Mouse (Mus musculus) liver, embryonic 15.5 days (tissue): ENCODE results near the gene Fgf2. TPM values are rescaled to one million over a fixed set of nuclear protein-coding genes. Genes with fewer than 3 reads are reported as not detected.

Source experiments
- ATAC-seq: fragments of 200-750 bp; cut with Nextera tagmentation; 2 replicates; pipeline ENCODE4 v1.8.0; 2017; ENCODE audit warnings: moderate number of reproducible peaks, mild to moderate bottlenecking, moderate library complexity; ENCODE audit not compliant: insufficient read depth
- H3K27ac ChIP-seq: fragments of 300-500 bp; sonication (generic); replicated peaks from 2 replicates; pipeline ENCODE4 v1.5.1; 2015; ENCODE audit warnings: mild to moderate bottlenecking, inconsistent platforms
- H3K27me3 ChIP-seq: fragments of 300-500 bp; sonication (generic); 2 replicates; pipeline ENCODE4 v1.6.1; 2015; ENCODE audit warnings: mild to moderate bottlenecking, inconsistent platforms
- H3K36me3 ChIP-seq: fragments of 300-500 bp; sonication (generic); replicated peaks from 2 replicates; pipeline ENCODE4 v1.6.1; 2015; ENCODE audit warnings: moderate library complexity, mild to moderate bottlenecking, inconsistent platforms
- H3K4me1 ChIP-seq: fragments of 300-500 bp; sonication (generic); replicated peaks from 2 replicates; pipeline ENCODE4 v1.6.1; 2015; ENCODE audit warnings: inconsistent platforms
- H3K4me2 ChIP-seq: fragments of 300-500 bp; sonication (generic); 2 replicates; pipeline ENCODE4 v1.6.1; 2015; ENCODE audit warnings: moderate library complexity, mild to moderate bottlenecking, inconsistent platforms
- H3K4me3 ChIP-seq: fragments of 300-500 bp; sonication (generic); replicated peaks from 2 replicates; pipeline ENCODE4 v1.5.1; 2015; ENCODE audit warnings: mild to moderate bottlenecking, inconsistent platforms
- H3K9ac ChIP-seq: fragments of 300-500 bp; sonication (generic); 2 replicates; pipeline ENCODE4 v1.6.1; 2015; ENCODE audit warnings: moderate library complexity, mild to moderate bottlenecking, inconsistent platforms
- H3K9me3 ChIP-seq: fragments of 300-500 bp; sonication (generic); replicated peaks from 2 replicates; pipeline ENCODE4 v1.6.1; 2016; ENCODE audit warnings: inconsistent platforms
- WGBS: fragments of 180-500 bp; shearing (Covaris S2); methylation state at CpG from one replicate; pipeline ENCODE4 v1.1.7; 2015; ENCODE audit warnings: mixed read lengths; ENCODE audit not compliant: insufficient replicate concordance; 5-methylcytosine and 5-hydroxymethylcytosine counted together
- polyA plus RNA-seq: library from polyadenylated mRNA; unstranded; fragments of >200 nt; fragmentation: Nextera tagmentation; extraction: Ambion mirVana; gene quantifications from 2 replicates; pipeline ENCODE4 v1.2.1, GENCODE M21; 2015

The Fgf2 gene
- polyA plus RNA-seq, 1 experiment from 2014 or later: 0.14 TPM

- Histone ChIP-seq H3K27ac (no peak overlapping the region), H3K4me3 (no peak overlapping the region), H3K9ac (no peak overlapping the region), H3K4me1 (no peaks in the 10 kb centered on the region), H3K4me2 (no peak overlapping the region), H3K9me3 (no peaks in the 10 kb centered on the region), H3K36me3 (no peaks in the 10 kb centered on the region), H3K27me3 (peaks cover 9% of the 10 kb centered on the region; the same call in 1 of the 2 replicates)
- WGBS: 48% methylated on average over 9 of the region's 9 CpGs
- no peak for ATAC-seq
Observed at GRCm38 (mm10) chr3:37360729-37361128, 12.6 kb downstream of the Fgf2 start.

GRCm38 (mm10) chr3:37365144-37365543 lies 17.0 kb downstream of the Fgf2 start:
- no peaks in the 10 kb centered on the region for H3K36me3 ChIP-seq
- H3K4me3 ChIP-seq: no peak overlapping the region
- H3K27me3 ChIP-seq: no peaks in the 10 kb centered on the region
- H3K27ac ChIP-seq: no peak overlapping the region
- H3K4me2 ChIP-seq: no peak overlapping the region
- no peaks in the 10 kb centered on the region for H3K9me3 ChIP-seq
- ATAC-seq: no peak
- no peak overlapping the region for H3K9ac ChIP-seq
- H3K4me1 ChIP-seq: no peaks in the 10 kb centered on the region
- 71% methylated on average over 4 of the region's 4 CpGs for WGBS

GRCm38 (mm10) chr3:37365976-37366375 lies 17.8 kb downstream of the Fgf2 start:
- Histone ChIP-seq H3K4me3 (no peak overlapping the region), H3K27me3 (no peaks in the 10 kb centered on the region), H3K9ac (no peak overlapping the region), H3K36me3 (no peaks in the 10 kb centered on the region), H3K4me1 (no peaks in the 10 kb centered on the region), H3K27ac (no peak overlapping the region), H3K4me2 (no peak overlapping the region), H3K9me3 (no peaks in the 10 kb centered on the region)
- 43% methylated on average over 3 of the region's 3 CpGs for WGBS
- ATAC-seq: no peak

- H3K36me3 ChIP-seq: no peaks in the 10 kb centered on the region
- no peak for ATAC-seq
- no peaks in the 10 kb centered on the region for H3K4me1 ChIP-seq
- H3K4me3 ChIP-seq: no peak overlapping the region
- H3K27me3 ChIP-seq: no peaks in the 10 kb centered on the region
- H3K4me2 ChIP-seq: no peak overlapping the region
- H3K27ac ChIP-seq: no peak overlapping the region
- no peak overlapping the region for H3K9ac ChIP-seq
- no peaks in the 10 kb centered on the region for H3K9me3 ChIP-seq
- 33% methylated on average over 4 of the region's 4 CpGs for WGBS
Observed at GRCm38 (mm10) chr3:37366381-37367053, 18.4 kb downstream of the Fgf2 start.

- no peak overlapping the region for H3K27ac ChIP-seq
- no peak overlapping the region for H3K4me3 ChIP-seq
- no peaks in the 10 kb centered on the region for H3K36me3 ChIP-seq
- H3K4me1 ChIP-seq: no peaks in the 10 kb centered on the region
- H3K27me3 ChIP-seq: no peaks in the 10 kb centered on the region
- no peak overlapping the region for H3K9ac ChIP-seq
- no peak for ATAC-seq
- no peaks in the 10 kb centered on the region for H3K9me3 ChIP-seq
- WGBS: 50% methylated on average over 4 of the region's 4 CpGs
- H3K4me2 ChIP-seq: no peak overlapping the region
Observed at GRCm38 (mm10) chr3:37370407-37370806, 22.3 kb downstream of the Fgf2 start.

GRCm38 (mm10) chr3:37373712-37374111 lies 25.6 kb downstream of the Fgf2 start:
- Histone ChIP-seq H3K27me3 (no peaks in the 10 kb centered on the region), H3K9me3 (no peaks in the 10 kb centered on the region), H3K27ac (no peak overlapping the region), H3K4me2 (no peak overlapping the region), H3K36me3 (no peaks in the 10 kb centered on the region), H3K4me3 (no peak overlapping the region), H3K4me1 (no peaks in the 10 kb centered on the region), H3K9ac (no peak overlapping the region)
- ATAC-seq: no peak
- 68% methylated on average over 11 of the region's 11 CpGs for WGBS

GRCm38 (mm10) chr3:37377926-37378325 lies 29.8 kb downstream of the Fgf2 start:
- Histone ChIP-seq H3K9me3 (no peaks in the 10 kb centered on the region), H3K4me2 (no peak overlapping the region), H3K9ac (no peak overlapping the region), H3K4me1 (no peaks in the 10 kb centered on the region), H3K36me3 (no peaks in the 10 kb centered on the region), H3K4me3 (no peak overlapping the region), H3K27ac (no peak overlapping the region), H3K27me3 (no peaks in the 10 kb centered on the region)
- ATAC-seq: no peak
- WGBS: 80% methylated on average over 6 of the region's 6 CpGs

GRCm38 (mm10) chr3:37378412-37378811 lies 30.3 kb downstream of the Fgf2 start:
- 70% methylated on average over 6 of the region's 6 CpGs for WGBS
- no peak overlapping the region for H3K4me2 ChIP-seq
- H3K9ac ChIP-seq: no peak overlapping the region
- H3K36me3 ChIP-seq: no peaks in the 10 kb centered on the region
- ATAC-seq: no peak
- no peak overlapping the region for H3K27ac ChIP-seq
- no peaks in the 10 kb centered on the region for H3K27me3 ChIP-seq
- no peaks in the 10 kb centered on the region for H3K4me1 ChIP-seq
- no peaks in the 10 kb centered on the region for H3K9me3 ChIP-seq
- H3K4me3 ChIP-seq: no peak overlapping the region

- no peaks in the 10 kb centered on the region for H3K4me1 ChIP-seq
- 64% methylated on average over 14 of the region's 14 CpGs for WGBS
- H3K27ac ChIP-seq: no peak overlapping the region
- H3K9me3 ChIP-seq: no peaks in the 10 kb centered on the region
- H3K4me2 ChIP-seq: no peak overlapping the region
- no peak overlapping the region for H3K9ac ChIP-seq
- no peak overlapping the region for H3K4me3 ChIP-seq
- no peaks in the 10 kb centered on the region for H3K36me3 ChIP-seq
- ATAC-seq: no peak
- H3K27me3 ChIP-seq: no peaks in the 10 kb centered on the region
Observed at GRCm38 (mm10) chr3:37379201-37379600, 31.1 kb downstream of the Fgf2 start.

- Histone ChIP-seq H3K9ac (no peak overlapping the region), H3K27ac (no peak overlapping the region), H3K4me1 (no peaks in the 10 kb centered on the region), H3K36me3 (no peaks in the 10 kb centered on the region), H3K4me3 (no peak overlapping the region), H3K4me2 (no peak overlapping the region), H3K27me3 (no peaks in the 10 kb centered on the region), H3K9me3 (no peaks in the 10 kb centered on the region)
- ATAC-seq: no peak
- WGBS: 69% methylated on average over 18 of the region's 18 CpGs
Observed at GRCm38 (mm10) chr3:37379930-37380881, 32.1 kb downstream of the Fgf2 start.

- Histone ChIP-seq H3K4me1 (no peaks in the 10 kb centered on the region), H3K9ac (no peak overlapping the region), H3K4me3 (no peak overlapping the region), H3K4me2 (no peak overlapping the region), H3K9me3 (no peaks in the 10 kb centered on the region), H3K27me3 (no peaks in the 10 kb centered on the region), H3K36me3 (no peaks in the 10 kb centered on the region), H3K27ac (no peak overlapping the region)
- WGBS: 45% methylated on average over 6 of the region's 6 CpGs
- no peak for ATAC-seq
Observed at GRCm38 (mm10) chr3:37381457-37381856, 33.3 kb downstream of the Fgf2 start.
